Mouse (Mus musculus) left cerebral cortex, postnatal 36 days (tissue): Measurements from ENCODE around the gene Hs3st1. TPM values are rescaled to one million over a fixed set of nuclear protein-coding genes. Genes with fewer than 3 reads are reported as not detected.

Source experiments
- DNase-seq, 2 experiments: peaks; one replicate each; pipeline ENCODE4 v3.0.0; 2021 to 2022; ENCODE audit warnings: low spot score in 2 of 2, mixed read lengths in 1 of 2
- intact Hi-C: fragments of 180-260 bp; cut with DNase I; formaldehyde crosslinking; loops from one replicate; pipeline ENCODE4 v1.15.1; 2025
- total RNA-seq, 2 experiments: library from RNA; stranded (reverse); gene quantifications; 2 replicates each; pipeline ENCODE4 v1.2.3; 2021

Gene Hs3st1
- total RNA-seq, 2 experiments from 2014 or later, result 47.2 to 51.0 TPM

- DNase-seq, result no peak
- intact Hi-C loops, result no loop called here
Measured at GRCm38 (mm10) chr5:39612240-39612639, 143.0 kb downstream of the Hs3st1 start.

- intact Hi-C loops, result no loop called here
Measured at GRCm38 (mm10) chr5:39608260-39608659, 147.0 kb downstream of the Hs3st1 start.

GRCm38 (mm10) chr5:39594737-39595136, 160.5 kb downstream of the Hs3st1 start:
- intact Hi-C loops, result no loop called here
- DNase-seq, result no peak

More at GRCm38 (mm10) chr5:39608260-39608659, 147.0 kb downstream of the Hs3st1 start:
- DNase-seq, result no peak
